ENCODE assay signal across 9 mouse cellular contexts in the genomic region with DNA sequence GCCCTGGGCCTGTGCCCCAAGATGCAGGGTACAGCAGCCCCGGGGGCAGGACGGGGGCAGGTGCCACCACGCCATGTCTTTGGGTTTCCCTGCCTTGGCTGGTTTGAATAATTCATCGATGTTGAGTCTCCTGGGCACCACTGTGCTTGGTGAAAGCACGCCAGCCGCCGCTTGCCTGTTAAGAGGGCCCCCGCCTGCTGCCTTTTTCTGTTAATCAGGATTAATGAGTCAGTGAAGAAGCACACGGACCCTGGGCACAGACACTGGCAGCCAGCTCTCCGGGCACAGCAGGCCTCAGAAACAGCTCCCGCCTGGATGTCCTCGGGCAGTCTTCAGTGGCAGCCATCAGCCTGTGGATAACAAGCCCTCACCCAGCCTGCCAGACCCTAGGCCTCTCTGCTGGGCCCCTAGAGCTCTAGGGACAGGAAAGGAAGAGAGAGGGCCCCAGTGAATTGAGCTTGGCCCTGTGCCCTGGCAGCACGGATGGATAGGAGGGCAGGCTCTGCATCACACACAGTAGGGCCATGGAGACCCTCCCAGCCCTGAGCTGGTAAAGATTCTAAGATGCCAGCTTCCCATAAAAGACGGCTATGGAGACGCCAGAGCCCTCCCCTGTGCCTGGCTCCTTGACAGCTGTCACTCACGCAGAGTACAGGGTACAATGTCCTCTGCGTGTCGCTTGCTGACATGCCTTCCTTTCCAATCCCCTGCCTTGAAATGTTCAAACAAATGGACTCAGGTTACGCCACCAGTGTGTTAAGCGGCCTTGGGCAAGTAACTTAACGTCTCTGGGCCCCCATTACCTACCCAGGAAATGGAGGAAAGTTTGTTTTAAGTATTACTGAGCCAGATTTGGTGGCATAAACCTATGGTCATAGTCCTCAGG.
DNase-seq lines count a peak whose midpoint lies in the region; ATAC-seq lines count a peak whose summit lies in the region.
"Had no signal": no experiment of that assay in that cellular context is flagged by ENCODE, and none has a peak within 500 bp of the region (broad histone marks: within the 10 kb centered on the region; RNA-seq: fewer than 3 reads in every experiment).

No protein-coding gene starts in this region.

- H3K4me3 ChIP-seq in forebrain, embryonic 10.5 days = no peak overlapping the region
- no peak overlapping the region for H3K4me3 ChIP-seq in heart, embryonic 11.5 days (ENCODE audit: low read depth, low read length)
- H3K4me3 ChIP-seq: lung, embryonic 15.5 days had no signal

- H3K27ac ChIP-seq in forebrain, embryonic 10.5 days = peak overlapping the region; percentile 58; the same call in 1 of the 2 replicates
- no peak overlapping the region for H3K27ac ChIP-seq in heart, embryonic 11.5 days (ENCODE audit: low read depth, low read length)
- H3K27ac ChIP-seq: lung, embryonic 15.5 days had no signal

- no peak overlapping the region for H3K9ac ChIP-seq in heart, embryonic 11.5 days (ENCODE audit: low read depth, low read length)
- H3K9ac ChIP-seq: lung, embryonic 15.5 days had no signal

- no peaks in the 10 kb centered on the region for H3K36me3 ChIP-seq in forebrain, embryonic 10.5 days (replicated peaks)
- no peaks in the 10 kb centered on the region for H3K36me3 ChIP-seq in heart, embryonic 11.5 days (ENCODE audit: control insufficient read depth, insufficient read depth, low read length)
- H3K36me3 ChIP-seq: lung, embryonic 15.5 days had no signal

- H3K27me3 ChIP-seq in forebrain, embryonic 10.5 days (ENCODE audit: poor library complexity, severe bottlenecking) = peaks cover 10% of the 10 kb centered on the region
- H3K27me3 ChIP-seq in heart, embryonic 11.5 days (ENCODE audit: control insufficient read depth, insufficient read depth, low read length) = 0 out of 2 replicates have a peak, but pooled peaks cover 2% of the 10 kb centered on the region
- H3K27me3 ChIP-seq: lung, embryonic 15.5 days had no signal

- DNase-seq in layer of hippocampus, adult 11-12 months (ENCODE audit: low spot score) = peak; percentile 50
- DNase-seq in layer of hippocampus, adult 9-10 months (ENCODE audit: low spot score) = no peak
- DNase-seq in forebrain, embryonic 10.5 days (ENCODE audit: extremely low spot score, low spot score) = no peak
- DNase-seq in layer of hippocampus, postnatal 10 days (ENCODE audit: low spot score in 2 of 2) = peak; percentile 59 to 75
- peak; percentile 29 for DNase-seq in right cerebral cortex, adult 18-20 months
- no peak for DNase-seq in lung, postnatal 25 days (ENCODE audit: low spot score)
- no peak for DNase-seq in urinary bladder, postnatal 10 days (ENCODE audit: low spot score)

- 79% methylated on average over 21 of the region's 21 CpGs for WGBS in forebrain, embryonic 10.5 days
- 76% methylated on average over 21 of the region's 21 CpGs for WGBS in heart, embryonic 11.5 days (ENCODE audit: insufficient replicate concordance)

- H3K4me1 ChIP-seq in forebrain, embryonic 10.5 days = peaks cover 19% of the 10 kb centered on the region; the same call in 1 of the 2 replicates
- no peaks in the 10 kb centered on the region for H3K4me1 ChIP-seq in heart, embryonic 11.5 days (ENCODE audit: control insufficient read depth, insufficient read depth, low read length)
- H3K4me1 ChIP-seq: lung, embryonic 15.5 days had no signal

- ATAC-seq in heart, embryonic 11.5 days (replicated peaks; ENCODE audit: insufficient number of reproducible peaks, low FRiP score, low TSS enrichment) = no peak

- no peaks in the 10 kb centered on the region for H3K9me3 ChIP-seq in forebrain, embryonic 10.5 days
- no peaks in the 10 kb centered on the region for H3K9me3 ChIP-seq in heart, embryonic 11.5 days (replicated peaks; ENCODE audit: control insufficient read depth, low read length)
- H3K9me3 ChIP-seq: lung, embryonic 15.5 days had no signal

- H3K4me2 ChIP-seq in heart, embryonic 11.5 days = no peak overlapping the region
- H3K4me2 ChIP-seq: lung, embryonic 15.5 days had no signal

Comparison
In these comparisons a context has a peak if more than half of its experiments do, and no peak if none do; other contexts are left out.
1. DNase-seq: peak in layer of hippocampus, adult 11-12 months (single experiment), layer of hippocampus, postnatal 10 days (2 of 2) and right cerebral cortex, adult 18-20 months (single experiment); none in layer of hippocampus, adult 9-10 months (single experiment), forebrain, embryonic 10.5 days (single experiment), lung, postnatal 25 days (single experiment) and urinary bladder, postnatal 10 days (single experiment).